Mouse (Mus musculus) heart, adult 18-20 months (tissue): ENCODE measurements at regions not wholly inside any gene's neighbourhood (a gene's known extent, or its start where the extent isn't known, plus 50 kb on each side); places are given as distances from the start of the nearest gene placed in this dataset.

Source experiments
- DNase-seq, 2 experiments: peaks; one replicate each; pipeline ENCODE4 v3.0.0; 2021 to 2022; ENCODE audit warnings: mixed read lengths in 1 of 2

GRCm38 (mm10) chr3:56427201-56427600, 243.7 kb upstream of the Nbea start:
- no peak for DNase-seq

DNA sequence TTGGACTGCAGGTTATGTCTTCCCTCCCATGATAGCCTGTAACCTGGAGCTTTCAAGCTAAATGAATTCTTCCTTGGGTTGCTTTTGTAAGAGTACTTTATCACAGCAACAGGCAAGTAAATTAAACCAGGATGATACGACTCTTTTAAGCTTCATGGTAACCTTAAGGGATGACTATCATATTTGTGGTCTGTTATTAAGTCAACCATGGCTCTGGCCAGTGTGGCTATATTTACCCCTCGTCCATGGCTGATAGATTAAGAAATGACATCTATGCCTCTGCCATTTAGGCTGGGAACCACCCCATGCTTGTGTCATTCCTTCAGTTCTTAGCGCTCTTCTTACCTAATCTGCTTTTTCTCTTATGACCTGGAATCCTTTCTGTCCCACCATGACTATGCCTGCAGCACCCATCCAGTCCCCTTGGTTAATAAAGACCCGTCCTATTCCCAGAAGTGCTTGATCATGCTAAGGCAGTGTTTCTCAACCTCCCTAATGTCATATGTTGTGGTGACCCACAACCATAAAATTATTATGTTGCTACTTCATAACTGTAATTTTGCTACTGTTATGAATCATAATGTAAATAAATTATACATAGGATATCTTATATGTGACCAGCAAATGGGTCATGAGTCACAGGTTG, 214.5 kb upstream of the Nbea start:
- DNase-seq = no peak

DNA sequence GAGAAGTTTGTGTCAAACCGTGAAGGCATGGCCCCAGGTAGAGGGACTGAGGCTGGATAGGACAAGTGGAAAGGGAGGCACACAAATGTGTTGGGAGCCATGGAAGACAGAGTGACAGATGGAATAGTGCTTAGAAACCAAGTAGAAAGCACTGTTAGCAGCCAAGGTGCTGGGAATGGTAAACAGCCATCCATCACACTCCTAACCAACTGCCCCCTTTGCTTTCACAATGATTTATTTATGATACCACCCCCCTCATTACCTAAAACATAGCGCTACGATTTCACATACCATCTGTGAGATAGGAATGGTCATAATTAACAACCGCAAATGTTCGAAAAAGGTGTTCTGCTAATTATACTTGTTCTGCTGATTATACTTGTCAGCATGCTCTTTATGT, 209.6 kb upstream of the Nbea start:
- DNase-seq = no peak

- DNase-seq = no peak
Measured at GRCm38 (mm10) chr3:56380316-56380715, 196.8 kb upstream of the Nbea start.

DNA sequence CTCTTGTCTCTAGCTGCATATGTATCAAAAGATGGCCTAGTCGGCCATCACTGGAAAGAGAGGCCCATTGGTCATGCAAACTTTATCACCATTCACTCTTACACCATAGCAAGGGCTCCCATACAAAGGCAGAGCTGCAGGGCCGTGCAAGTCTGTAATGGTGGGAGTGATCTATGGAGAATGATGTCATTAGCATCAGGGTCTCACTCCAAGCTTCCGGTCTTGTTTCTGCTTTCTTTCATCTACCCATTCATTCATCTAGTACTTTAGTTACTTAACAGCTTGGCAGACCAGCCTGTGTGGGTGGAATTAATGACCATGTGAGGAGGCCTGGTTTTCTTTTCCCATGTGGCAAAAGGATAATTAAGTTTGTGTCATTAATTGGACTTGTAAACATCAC, 196.0 kb upstream of the Nbea start:
- no peak for DNase-seq

DNA sequence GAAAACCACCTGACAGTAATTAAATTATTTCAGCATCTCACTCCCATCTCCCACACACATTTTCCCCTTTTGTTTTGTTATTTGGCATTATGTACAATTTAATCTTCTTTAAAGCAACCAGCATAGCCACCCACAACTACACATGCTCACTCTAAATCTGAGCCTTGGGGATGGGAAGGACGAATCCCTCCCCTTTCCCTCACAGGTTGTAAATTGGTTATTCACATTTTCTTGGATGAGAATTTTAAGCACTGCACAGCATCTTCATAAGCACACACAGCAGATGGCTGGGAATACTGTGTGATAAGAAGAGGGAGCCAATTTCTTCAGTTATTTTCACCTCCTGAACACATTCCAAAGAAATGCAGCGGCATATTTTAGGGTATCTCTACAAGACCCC, 179.0 kb upstream of the Nbea start:
- no peak for DNase-seq

GRCm38 (mm10) chr3:56357035-56357701, 173.7 kb upstream of the Nbea start:
- no peak for DNase-seq

GRCm38 (mm10) chr3:56356163-56356882, 172.8 kb upstream of the Nbea start:
- no peak for DNase-seq
